Mouse (Mus musculus) liver, embryonic 13.5 days (tissue): Measurements from ENCODE around the gene Dnah6. TPM values are rescaled to one million over a fixed set of nuclear protein-coding genes. Genes with fewer than 3 reads are reported as not detected.
A peak's percentile ranks its signal among the peaks of the same experiment; 100 is the strongest.

Experiments
- ATAC-seq: fragments of 200-750 bp; cut with Nextera tagmentation; 2 replicates; pipeline ENCODE4 v1.8.0; 2017; ENCODE audit warnings: low read depth, mild to moderate bottlenecking, moderate number of reproducible peaks, moderate library complexity
- DNase-seq: peaks from one replicate; pipeline ENCODE4 v3.0.0; 2022
- H3K27ac ChIP-seq: fragments of 300-500 bp; sonication (generic); 2 replicates; pipeline ENCODE4 v1.5.1; 2015; ENCODE audit warnings: moderate library complexity, mild to moderate bottlenecking, inconsistent platforms
- H3K27me3 ChIP-seq: fragments of 300-500 bp; sonication (generic); 2 replicates; pipeline ENCODE4 v1.6.1; 2015; ENCODE audit warnings: mild to moderate bottlenecking, inconsistent platforms
- H3K36me3 ChIP-seq: fragments of 300-500 bp; sonication (generic); 2 replicates; pipeline ENCODE4 v1.6.1; 2015; ENCODE audit warnings: mild to moderate bottlenecking, inconsistent platforms
- H3K4me1 ChIP-seq: fragments of 300-500 bp; sonication (generic); replicated peaks from 2 replicates; pipeline ENCODE4 v1.6.1; 2015; ENCODE audit warnings: inconsistent platforms
- H3K4me2 ChIP-seq: fragments of 300-500 bp; sonication (generic); 2 replicates; pipeline ENCODE4 v1.6.1; 2015; ENCODE audit warnings: inconsistent platforms, mild to moderate bottlenecking, moderate library complexity
- H3K4me3 ChIP-seq: fragments of 300-500 bp; sonication (generic); replicated peaks from 2 replicates; pipeline ENCODE4 v1.5.1; 2015; ENCODE audit warnings: mild to moderate bottlenecking, inconsistent platforms
- H3K9ac ChIP-seq: fragments of 300-500 bp; sonication (generic); 2 replicates; pipeline ENCODE4 v1.6.1; 2015; ENCODE audit warnings: mild to moderate bottlenecking, inconsistent platforms
- H3K9me3 ChIP-seq: fragments of 300-500 bp; sonication (generic); replicated peaks from 2 replicates; pipeline ENCODE4 v1.6.1; 2016; ENCODE audit warnings: inconsistent platforms
- WGBS: fragments of 180-500 bp; shearing (Covaris S2); methylation state at CpG from one replicate; pipeline ENCODE4 v1.1.7; 2015; ENCODE audit not compliant: insufficient replicate concordance; 5-methylcytosine and 5-hydroxymethylcytosine counted together
- polyA plus RNA-seq: library from polyadenylated mRNA; unstranded; fragments of >200 nt; fragmentation: Nextera tagmentation; extraction: Ambion mirVana; gene quantifications from 2 replicates; pipeline ENCODE4 v1.2.1, GENCODE M21; 2015

The Dnah6 gene
- polyA plus RNA-seq, 1 experiment from 2014 or later = 0.01 TPM

- Histone ChIP-seq H3K36me3 (no peaks in the 10 kb centered on the region), H3K4me1 (no peaks in the 10 kb centered on the region), H3K4me2 (no peak overlapping the region), H3K9ac (no peak overlapping the region), H3K27me3 (no peaks in the 10 kb centered on the region), H3K9me3 (no peaks in the 10 kb centered on the region), H3K4me3 (no peak overlapping the region), H3K27ac (no peak overlapping the region)
- no peak for ATAC-seq
- DNase-seq = no peak
- WGBS = 4% methylated on average over 3 of the region's 3 CpGs
These were observed 201.4 kb downstream of the Dnah6 start for GRCm38 (mm10) chr6:73020061-73020460.

- 69% methylated on average over 10 of the region's 10 CpGs for whole genome bisulfite sequencing
- Histone ChIP-seq H3K9ac (no peak overlapping the region), H3K36me3 (no peaks in the 10 kb centered on the region), H3K9me3 (no peaks in the 10 kb centered on the region), H3K4me1 (no peaks in the 10 kb centered on the region), H3K27ac (no peak overlapping the region), H3K4me3 (no peak overlapping the region), H3K4me2 (no peak overlapping the region), H3K27me3 (no peaks in the 10 kb centered on the region)
- ATAC-seq (no peak), DNase-seq (no peak)
These were observed 202.6 kb downstream of the Dnah6 start for GRCm38 (mm10) chr6:73018725-73019280.

GRCm38 (mm10) chr6:73014317-73015160 lies 206.9 kb downstream of the Dnah6 start:
- Histone ChIP-seq H3K9me3 (no peaks in the 10 kb centered on the region), H3K27ac (no peak overlapping the region), H3K9ac (no peak overlapping the region), H3K4me3 (no peak overlapping the region), H3K4me2 (no peak overlapping the region), H3K27me3 (no peaks in the 10 kb centered on the region), H3K36me3 (no peaks in the 10 kb centered on the region), H3K4me1 (no peaks in the 10 kb centered on the region)
- WGBS = 53% methylated on average over 13 of the region's 13 CpGs
- no peak for DNase-seq
- no peak for ATAC-seq

- no peak for ATAC-seq
- Histone ChIP-seq H3K9ac (no peak overlapping the region), H3K27me3 (no peaks in the 10 kb centered on the region), H3K27ac (no peak overlapping the region), H3K4me3 (no peak overlapping the region), H3K36me3 (no peaks in the 10 kb centered on the region), H3K4me1 (no peaks in the 10 kb centered on the region), H3K9me3 (no peaks in the 10 kb centered on the region), H3K4me2 (no peak overlapping the region)
- WGBS = 72% methylated on average over 8 of the region's 8 CpGs
- DNase-seq = no peak
These were observed 208.5 kb downstream of the Dnah6 start for GRCm38 (mm10) chr6:73012931-73013330.

- no peak for ATAC-seq
These were observed 209.6 kb downstream of the Dnah6 start for GRCm38 (mm10) chr6:73011827-73012226.

GRCm38 (mm10) chr6:73010073-73010472 lies 211.4 kb downstream of the Dnah6 start:
- no peak overlapping the region for H3K4me3 ChIP-seq
- H3K36me3 ChIP-seq = no peaks in the 10 kb centered on the region
- WGBS = 23% methylated on average over 6 of the region's 6 CpGs
- H3K9ac ChIP-seq = no peak overlapping the region
- H3K9me3 ChIP-seq = no peaks in the 10 kb centered on the region
- no peaks in the 10 kb centered on the region for H3K27me3 ChIP-seq
- no peaks in the 10 kb centered on the region for H3K4me1 ChIP-seq
- DNase-seq = peak; percentile 17
- no peak overlapping the region for H3K4me2 ChIP-seq
- H3K27ac ChIP-seq = no peak overlapping the region
- no peak for ATAC-seq

More at GRCm38 (mm10) chr6:73011827-73012226, 209.6 kb downstream of the Dnah6 start:
- DNase-seq = no peak
- H3K27me3 ChIP-seq = no peaks in the 10 kb centered on the region
- no peak overlapping the region for H3K27ac ChIP-seq
- H3K9ac ChIP-seq = no peak overlapping the region
- H3K9me3 ChIP-seq = no peaks in the 10 kb centered on the region
- H3K4me3 ChIP-seq = no peak overlapping the region
- WGBS = 57% methylated on average over 6 of the region's 6 CpGs
- no peak overlapping the region for H3K4me2 ChIP-seq
- no peaks in the 10 kb centered on the region for H3K36me3 ChIP-seq
- no peaks in the 10 kb centered on the region for H3K4me1 ChIP-seq

- ATAC-seq = no peak
- no peak overlapping the region for H3K27ac ChIP-seq
- DNase-seq = no peak
- no peak overlapping the region for H3K4me2 ChIP-seq
- no peaks in the 10 kb centered on the region for H3K36me3 ChIP-seq
- no peaks in the 10 kb centered on the region for H3K9me3 ChIP-seq
- no peaks in the 10 kb centered on the region for H3K27me3 ChIP-seq
- no peak overlapping the region for H3K9ac ChIP-seq
- peaks cover 4% of the 10 kb centered on the region; the same call in 1 of the 2 replicates for H3K4me1 ChIP-seq
- no peak overlapping the region for H3K4me3 ChIP-seq
- WGBS = 59% methylated on average over 5 of the region's 5 CpGs
These were observed 217.8 kb downstream of the Dnah6 start for GRCm38 (mm10) chr6:73003601-73004000.

GRCm38 (mm10) chr6:73002391-73002790 lies 219.1 kb downstream of the Dnah6 start:
- Histone ChIP-seq H3K9ac (no peak overlapping the region), H3K4me1 (peaks cover 4% of the 10 kb centered on the region; the same call in 1 of the 2 replicates), H3K27me3 (no peaks in the 10 kb centered on the region), H3K27ac (no peak overlapping the region), H3K36me3 (no peaks in the 10 kb centered on the region), H3K4me3 (no peak overlapping the region), H3K9me3 (no peaks in the 10 kb centered on the region), H3K4me2 (no peak overlapping the region)
- 41% methylated on average over 1 of the region's 1 CpGs for WGBS
- DNase-seq (no peak), ATAC-seq (peak; percentile 76)

- Histone ChIP-seq H3K4me1 (peaks cover 4% of the 10 kb centered on the region), H3K9ac (no peak overlapping the region)
- 50% methylated on average over 1 of the region's 1 CpGs for WGBS
These were observed 222.6 kb downstream of the Dnah6 start for GRCm38 (mm10) chr6:72998809-72999208.

GRCm38 (mm10) chr6:72993688-72994082 lies 227.8 kb downstream of the Dnah6 start:
- Histone ChIP-seq H3K9me3 (no peaks in the 10 kb centered on the region), H3K4me3 (no peak overlapping the region), H3K9ac (no peak overlapping the region), H3K36me3 (no peaks in the 10 kb centered on the region), H3K4me1 (peaks cover 12% of the 10 kb centered on the region), H3K27ac (no peak overlapping the region), H3K27me3 (no peaks in the 10 kb centered on the region), H3K4me2 (no peak overlapping the region)
- no peak for DNase-seq
- 51% methylated on average over 5 of the region's 5 CpGs for WGBS
- ATAC-seq = no peak

More at GRCm38 (mm10) chr6:72998809-72999208, 222.6 kb downstream of the Dnah6 start:
- Histone ChIP-seq H3K36me3 (no peaks in the 10 kb centered on the region), H3K27me3 (no peaks in the 10 kb centered on the region), H3K27ac (no peak overlapping the region), H3K9me3 (no peaks in the 10 kb centered on the region), H3K4me3 (no peak overlapping the region), H3K4me2 (no peak overlapping the region)
- no peak for ATAC-seq
- DNase-seq = no peak

- Histone ChIP-seq H3K4me2 (no peak overlapping the region), H3K9me3 (no peaks in the 10 kb centered on the region), H3K4me3 (no peak overlapping the region), H3K36me3 (no peaks in the 10 kb centered on the region), H3K4me1 (peaks cover 13% of the 10 kb centered on the region), H3K9ac (no peak overlapping the region), H3K27me3 (no peaks in the 10 kb centered on the region), H3K27ac (no peak overlapping the region)
- ATAC-seq = peak; percentile 59; the same call in 1 of the 2 replicates
- DNase-seq = peak; percentile 6
- 23% methylated on average over 8 of the region's 8 CpGs for WGBS
These were observed 228.3 kb downstream of the Dnah6 start for GRCm38 (mm10) chr6:72993054-72993687.
